Mouse (Mus musculus) frontal cortex, adult 2 months (tissue): ENCODE results near the gene Pam16. TPM values are rescaled to one million over a fixed set of nuclear protein-coding genes. Genes with fewer than 3 reads are reported as not detected.

Experiments
- DNase-seq, 2 experiments: peaks; one replicate each; pipeline ENCODE4 v3.0.0; 2022; ENCODE audit warnings: low spot score in 1 of 2; ENCODE audit errors: extremely low spot score in 1 of 2
- polyA plus RNA-seq: library from polyadenylated mRNA; depleted of rRNA; stranded (reverse); fragments of >200 nt; gene quantifications from 2 replicates; pipeline ENCODE4 v1.2.3, GENCODE M21; 2012

Pam16 gene
- polyA plus RNA-seq, 1 experiment = 95.5 TPM

- DNase-seq = no peak
Observed at GRCm38 (mm10) chr16:4647651-4648141, 22.9 kb upstream of the Pam16 start.

- no peak for DNase-seq
Observed at GRCm38 (mm10) chr16:4646831-4647230, 22.0 kb upstream of the Pam16 start.

GRCm38 (mm10) chr16:4645867-4646266, 21.1 kb upstream of the Pam16 start:
- DNase-seq = no peak

GRCm38 (mm10) chr16:4643670-4644419, 19.1 kb upstream of the Pam16 start:
- DNase-seq = peak; percentile 59 to 83

- no peak for DNase-seq
Observed at GRCm38 (mm10) chr16:4642937-4643336, 18.1 kb upstream of the Pam16 start.

- DNase-seq = peak; percentile 57 to 69
Observed at GRCm38 (mm10) chr16:4642190-4642589, 17.4 kb upstream of the Pam16 start.

GRCm38 (mm10) chr16:4641119-4641838, 16.5 kb upstream of the Pam16 start:
- no peak for DNase-seq

- DNase-seq = no peak
Observed at GRCm38 (mm10) chr16:4640267-4641005, 15.6 kb upstream of the Pam16 start.

- peak; percentile 58 to 81 for DNase-seq
Observed at GRCm38 (mm10) chr16:4639831-4640237, 15.0 kb upstream of the Pam16 start, which contains the start of the genes Vasn and Dnaja3. TSS of gene Vasn (plus strand) at chr16:4639941. TSS of gene Dnaja3 (plus strand) at chr16:4639989.

GRCm38 (mm10) chr16:4638891-4639390, 14.2 kb upstream of the Pam16 start:
- DNase-seq = no peak

GRCm38 (mm10) chr16:4635760-4636159, 11.0 kb upstream of the Pam16 start:
- no peak for DNase-seq

- no peak for DNase-seq
Observed at GRCm38 (mm10) chr16:4634681-4635080, 9.9 kb upstream of the Pam16 start.

GRCm38 (mm10) chr16:4633661-4634060, 8.9 kb upstream of the Pam16 start:
- no peak for DNase-seq

GRCm38 (mm10) chr16:4632050-4632449, 7.3 kb upstream of the Pam16 start:
- no peak for DNase-seq

GRCm38 (mm10) chr16:4629950-4630349, 5.2 kb upstream of the Pam16 start:
- peak in 1 of 2 experiments; percentile 89 for DNase-seq

- no peak for DNase-seq
Observed at GRCm38 (mm10) chr16:4628898-4629419, 4.2 kb upstream of the Pam16 start.

- DNase-seq = no peak
Observed at GRCm38 (mm10) chr16:4627105-4627504, 2.3 kb upstream of the Pam16 start.

- no peak for DNase-seq
Observed at GRCm38 (mm10) chr16:4624074-4624473, 714 bp downstream of the Pam16 start.

GRCm38 (mm10) chr16:4616829-4617228, 8.0 kb downstream of the Pam16 start:
- no peak for DNase-seq

GRCm38 (mm10) chr16:4615297-4615696, 9.5 kb downstream of the Pam16 start:
- no peak for DNase-seq

- DNase-seq = no peak
Observed at GRCm38 (mm10) chr16:4614639-4615038, 10.1 kb downstream of the Pam16 start.
